Mouse (Mus musculus) right cerebral cortex, postnatal 10 days (tissue): ENCODE data around the gene Spred3.
A peak's percentile ranks its signal among the peaks of the same experiment; 100 is the strongest.
"Not testable (repeated sequence)": the region's sequence is repeated elsewhere in the genome, so short reads cannot be mapped to it uniquely, and the experiment has no call there.

Experiments
- DNase-seq, 2 experiments: peaks; one replicate each; pipeline ENCODE4 v3.0.0; 2021; ENCODE audit warnings: low spot score in 2 of 2

The Spred3 gene

DNA sequence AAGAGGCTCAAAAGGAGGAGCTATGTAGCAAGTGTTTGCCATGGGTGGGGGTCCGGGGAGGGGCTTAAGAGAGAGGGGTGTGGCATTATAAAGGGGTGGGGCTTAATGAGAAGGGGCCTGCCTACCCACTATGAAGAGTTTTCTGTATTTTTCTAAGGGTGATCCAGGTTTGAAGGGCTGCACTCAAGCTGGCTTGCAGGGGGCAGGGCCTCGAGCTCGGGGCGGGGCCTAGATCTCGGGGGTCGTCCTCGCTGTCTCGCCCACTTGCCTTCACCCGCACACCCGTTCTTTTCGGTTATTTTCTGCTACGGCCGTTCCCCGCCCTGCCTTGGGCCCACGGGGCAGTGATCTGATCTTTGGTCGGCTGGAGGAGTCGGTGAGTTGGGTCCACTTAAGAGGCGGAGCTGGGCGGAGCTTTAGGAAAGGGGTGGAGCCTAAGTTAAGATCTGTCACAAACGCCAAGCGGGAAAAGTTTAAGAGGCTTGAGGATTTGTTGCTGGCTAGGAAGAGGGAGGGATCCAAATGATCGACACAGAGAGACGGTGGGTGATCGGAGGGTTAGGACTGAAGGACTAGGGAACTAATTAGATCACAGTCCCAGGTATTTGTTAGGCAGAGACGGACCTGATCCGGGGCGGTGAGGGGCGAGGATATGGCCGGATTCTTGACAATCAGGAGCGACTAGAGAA, at the start of gene Spred3, which contains the start of gene Ggn:
Spred3 (minus strand) TSS at position 346 of the 689 bp plus-strand sequence.
Ggn (plus strand) TSS at position 145 of the 689 bp plus-strand sequence.
- peak; percentile 68 to 74 for DNase-seq

DNA sequence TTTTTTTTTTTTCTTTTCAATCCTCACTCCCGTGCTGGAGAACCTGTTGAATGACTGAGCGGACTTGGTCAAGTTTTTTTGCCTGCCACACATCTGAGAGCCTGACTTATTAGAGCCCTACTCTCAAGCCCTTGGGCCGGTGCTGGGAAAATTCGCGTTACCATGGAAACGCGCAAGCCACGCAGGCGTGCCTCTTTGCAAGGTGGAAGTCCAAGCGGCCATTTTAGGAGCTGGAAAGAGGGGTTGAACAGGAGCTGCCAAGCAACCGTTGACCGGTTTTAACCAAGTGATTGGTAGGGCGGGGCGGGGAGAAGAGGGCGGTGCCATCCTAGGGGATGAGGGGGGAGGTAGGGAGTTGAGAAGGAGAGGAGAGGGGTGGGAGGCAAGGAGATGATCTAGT, 44.6 kb upstream of the Spred3 start:
- DNase-seq = peak in 1 of 2 experiments; percentile 47

DNA sequence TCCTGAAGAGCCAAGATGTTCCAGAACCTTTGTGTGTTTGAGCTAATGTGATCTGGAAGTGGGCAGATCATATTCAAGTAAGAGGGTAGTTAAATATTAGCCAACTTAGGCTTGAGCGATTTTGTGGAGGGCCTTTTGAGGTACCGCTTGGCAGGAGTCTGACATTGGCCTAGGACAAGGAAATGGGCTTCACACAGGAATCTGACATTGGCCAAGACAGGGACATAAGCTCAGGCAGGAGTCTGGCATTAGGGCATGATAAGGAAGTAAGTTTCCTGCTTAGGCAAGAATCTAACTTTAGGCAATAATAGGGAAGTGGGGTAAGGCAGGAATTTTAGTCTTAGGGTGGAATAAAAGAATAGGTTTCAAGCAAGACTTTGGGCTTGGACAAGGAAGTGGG, 44.0 kb upstream of the Spred3 start:
- DNase-seq = no peak

- peak; percentile 59 to 61 for DNase-seq
Measured at GRCm38 (mm10) chr7:29213675-29214082, 43.5 kb upstream of the Spred3 start, which contains the start of gene Catsperg1. Gene Catsperg1, minus strand, starts transcription at chr7:29214035.

GRCm38 (mm10) chr7:29212775-29213560, 42.8 kb upstream of the Spred3 start:
- DNase-seq = not testable (repeated sequence)

- no peak for DNase-seq
Measured at GRCm38 (mm10) chr7:29212199-29212765, 42.1 kb upstream of the Spred3 start.

GRCm38 (mm10) chr7:29211415-29212198, 41.4 kb upstream of the Spred3 start:
- DNase-seq = peak; percentile 70 to 78

- not testable (repeated sequence) for DNase-seq
Measured at GRCm38 (mm10) chr7:29211013-29211412, 40.8 kb upstream of the Spred3 start.

DNA sequence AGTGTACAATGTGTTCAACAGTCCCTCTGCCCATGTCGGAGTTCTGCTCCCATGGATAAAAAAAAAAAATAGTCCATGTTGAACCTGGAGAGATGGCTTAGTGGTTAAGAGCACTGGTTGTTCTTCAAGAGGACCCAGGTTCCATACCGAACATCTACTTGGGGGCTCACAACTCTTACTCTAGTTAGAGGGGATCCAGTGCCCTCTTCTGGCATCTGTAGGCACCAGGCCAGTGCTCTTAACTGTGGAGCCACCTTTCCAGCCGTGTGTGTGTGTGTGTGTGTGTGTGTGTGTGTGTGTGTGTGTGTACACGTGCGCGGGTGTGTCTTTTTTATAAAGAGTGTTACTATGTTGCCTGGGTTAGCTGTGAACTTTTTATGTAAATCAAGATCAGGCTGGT, 32.4 kb upstream of the Spred3 start:
- no peak for DNase-seq

GRCm38 (mm10) chr7:29194230-29194629, 24.0 kb upstream of the Spred3 start:
- DNase-seq = not testable (repeated sequence)

- DNase-seq = peak in 1 of 2 experiments; percentile 22
Measured at GRCm38 (mm10) chr7:29181323-29181722, 11.1 kb upstream of the Spred3 start.

GRCm38 (mm10) chr7:29180854-29181236, 10.6 kb upstream of the Spred3 start:
- DNase-seq = no peak

GRCm38 (mm10) chr7:29180077-29180853, 10.1 kb upstream of the Spred3 start, which contains the start of gene Psmd8:
Gene Psmd8, minus strand, starts transcription at chr7:29180701.
- DNase-seq = peak; percentile 97 to 98

DNA sequence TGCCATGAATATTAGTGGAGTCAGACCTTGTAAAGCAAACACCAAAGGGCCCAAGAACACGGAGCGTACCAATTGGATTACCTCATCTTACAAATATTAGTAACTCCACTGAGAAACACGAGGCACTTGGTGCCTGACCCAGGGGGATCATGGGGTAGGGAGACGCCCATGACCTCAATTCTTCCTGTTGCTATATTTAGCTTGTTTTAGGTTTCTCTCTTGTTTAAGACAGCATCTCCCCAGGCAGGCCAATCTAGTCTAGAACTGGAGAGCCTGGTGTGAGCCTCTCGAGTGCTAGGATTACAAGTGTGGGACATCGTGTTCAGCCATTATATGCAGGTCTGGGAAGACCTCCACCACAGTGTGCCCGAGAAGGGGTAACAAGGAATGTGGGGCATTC, 9.1 kb upstream of the Spred3 start:
- DNase-seq = peak in 1 of 2 experiments; percentile 24

DNA sequence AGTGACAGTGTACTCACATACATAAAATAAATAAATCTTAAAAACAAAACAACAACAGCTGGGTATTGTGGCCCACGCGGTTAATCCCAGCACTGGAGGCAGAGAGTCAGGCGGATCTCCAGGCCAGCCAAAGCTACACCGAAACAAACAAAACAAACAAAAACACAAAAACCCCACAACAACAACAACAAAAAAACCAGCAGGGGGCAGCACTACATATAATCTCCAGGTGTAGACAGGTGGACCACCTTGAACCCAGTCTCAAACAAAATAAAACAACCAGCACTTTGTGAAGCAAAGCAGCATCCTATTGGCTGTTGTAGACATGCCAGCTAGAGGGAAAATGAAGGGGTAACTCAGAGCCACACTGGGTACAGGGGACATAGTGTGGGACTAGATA, 7.9 kb upstream of the Spred3 start:
- peak in 1 of 2 experiments; percentile 23 for DNase-seq

GRCm38 (mm10) chr7:29172390-29173016, 2.3 kb upstream of the Spred3 start:
- peak in 1 of 2 experiments; percentile 39 for DNase-seq

- DNase-seq = peak in 1 of 2 experiments; percentile 36
Measured at GRCm38 (mm10) chr7:29171562-29172097, 1.4 kb upstream of the Spred3 start.

DNA sequence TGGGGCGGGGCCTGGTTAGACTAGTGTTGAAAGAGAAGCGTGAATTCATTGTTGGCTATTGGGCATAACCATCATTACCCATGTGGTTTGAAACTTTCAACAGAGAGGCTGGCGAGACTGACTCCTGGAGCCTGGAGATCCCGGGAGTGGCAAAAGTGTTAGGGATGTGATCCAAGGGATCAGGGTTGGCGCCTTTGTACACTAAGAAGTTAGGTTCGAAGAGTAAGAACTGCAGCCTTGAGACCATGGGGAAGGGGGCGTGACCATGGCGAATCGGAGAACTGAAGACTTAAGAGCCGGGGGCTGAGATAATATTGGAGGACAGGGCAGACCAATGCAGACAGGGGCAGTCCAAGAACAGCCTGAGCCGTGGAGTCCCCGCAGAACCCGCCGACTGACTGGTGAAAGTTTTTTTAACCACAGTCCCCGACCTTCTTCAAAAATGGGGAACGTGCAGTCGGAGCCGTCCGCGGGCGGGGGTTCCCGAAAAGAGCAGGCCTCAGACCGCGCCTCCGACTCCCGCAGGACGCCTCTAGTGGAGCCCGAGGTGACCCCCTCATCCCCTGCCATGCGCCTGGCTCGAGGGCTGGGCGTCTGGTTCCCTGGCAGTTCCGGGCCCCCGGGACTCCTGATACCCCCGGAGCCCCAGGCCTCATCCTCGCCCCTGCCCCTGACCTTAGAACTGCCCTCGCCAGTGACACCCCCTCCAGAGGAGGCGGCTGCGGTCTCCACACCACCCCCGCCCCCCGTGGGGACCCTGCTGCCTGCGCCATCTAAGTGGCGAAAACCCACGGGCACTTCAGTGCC, 747 bp upstream of the Spred3 start:
- DNase-seq = peak in 1 of 2 experiments; percentile 52
